Mouse (Mus musculus) large intestine, adult 2 months (tissue): ENCODE data around the gene Adam22. TPM values are rescaled to one million over a fixed set of nuclear protein-coding genes. Genes with fewer than 3 reads are reported as not detected.

Experiments used
- DNase-seq: peaks from one replicate; pipeline ENCODE4 v3.0.0-alpha.2; 2012; ENCODE audit warnings: low read depth, low spot score
- WGBS: fragments of 180-500 bp; shearing (Covaris S2); methylation state at CpG from one replicate; pipeline ENCODE4 v1.1.7; 2018; 5-methylcytosine and 5-hydroxymethylcytosine counted together
- polyA plus RNA-seq: library from polyadenylated mRNA; depleted of rRNA; stranded (reverse); fragments of >200 nt; gene quantifications from 2 replicates; pipeline ENCODE4 v1.2.3, GENCODE M21; 2012; rRNA removed

The Adam22 gene
- polyA plus RNA-seq: 0.27 and 0.32 TPM in 2 replicates

- DNase-seq: no peak
- WGBS: 2% methylated on average over 52 of the region's 55 CpGs
Measured at GRCm38 (mm10) chr5:8367614-8368327, at the start of gene Adam22. TSS of gene Adam22 (minus strand) at chr5:8368160.

DNA sequence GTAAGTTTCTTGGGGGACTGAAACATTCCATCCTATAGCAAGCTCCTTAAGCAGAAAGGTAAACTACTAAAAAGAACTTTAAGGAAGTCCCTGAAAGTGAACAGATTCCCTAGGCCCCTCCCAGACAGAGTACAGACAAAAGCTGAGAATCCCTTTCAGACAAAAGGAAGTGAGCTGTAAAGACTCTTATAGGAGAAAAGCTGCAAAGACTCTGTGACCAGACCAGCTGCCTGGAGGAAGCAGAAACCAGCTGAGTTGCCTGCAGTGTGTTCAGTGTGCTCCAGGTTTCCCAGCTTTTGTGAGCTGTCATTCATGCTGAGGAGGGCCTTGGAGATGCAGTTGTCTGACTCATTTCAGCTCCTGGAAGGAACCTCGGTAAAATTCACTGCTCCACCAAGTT lies 49.5 kb upstream of the Adam22 start:
- WGBS: 47% methylated on average over 1 of the region's 1 CpGs
- DNase-seq: no peak

GRCm38 (mm10) chr5:8416683-8417413 lies 48.9 kb upstream of the Adam22 start:
- 86% methylated on average over 3 of the region's 3 CpGs for WGBS
- no peak for DNase-seq

- 84% methylated on average over 4 of the region's 4 CpGs for WGBS
- no peak for DNase-seq
Measured at GRCm38 (mm10) chr5:8408746-8409145, 40.8 kb upstream of the Adam22 start.

DNA sequence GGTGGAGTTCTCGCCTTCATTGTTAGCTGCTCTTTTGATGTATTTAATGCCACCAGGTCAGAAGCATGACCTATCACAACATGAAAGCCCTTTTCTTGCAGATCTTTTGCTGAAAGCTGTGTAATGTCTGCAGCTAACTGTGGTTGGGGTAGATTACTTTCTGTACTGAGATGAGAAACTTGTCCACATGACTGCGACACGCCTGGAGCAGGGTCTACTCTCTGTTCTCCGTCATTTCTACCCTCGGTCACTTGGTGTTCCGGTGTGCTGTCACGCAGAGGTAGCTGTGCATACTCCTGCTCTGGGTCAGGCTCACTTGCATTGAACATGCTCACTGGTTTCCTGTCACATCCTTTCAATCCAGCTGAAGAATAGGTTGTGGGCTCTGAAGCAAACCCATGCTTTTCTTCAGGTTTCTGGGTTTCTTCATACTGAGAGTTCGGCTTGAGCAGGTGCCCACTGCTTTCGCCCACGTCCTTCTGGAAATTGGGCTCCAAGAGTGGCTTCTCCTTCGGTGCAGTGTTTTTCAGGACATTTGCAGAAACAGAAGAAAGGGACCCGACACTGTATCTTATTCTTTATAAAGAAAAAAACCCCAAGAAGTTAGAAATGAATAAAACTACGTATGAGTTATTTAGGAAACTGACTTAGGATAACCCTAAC lies 29.8 kb upstream of the Adam22 start:
- 93% methylated on average over 13 of the region's 13 CpGs for WGBS
- DNase-seq: no peak

GRCm38 (mm10) chr5:8393891-8394583 lies 26.1 kb upstream of the Adam22 start:
- no peak for DNase-seq
- 75% methylated on average over 1 of the region's 1 CpGs for WGBS

DNA sequence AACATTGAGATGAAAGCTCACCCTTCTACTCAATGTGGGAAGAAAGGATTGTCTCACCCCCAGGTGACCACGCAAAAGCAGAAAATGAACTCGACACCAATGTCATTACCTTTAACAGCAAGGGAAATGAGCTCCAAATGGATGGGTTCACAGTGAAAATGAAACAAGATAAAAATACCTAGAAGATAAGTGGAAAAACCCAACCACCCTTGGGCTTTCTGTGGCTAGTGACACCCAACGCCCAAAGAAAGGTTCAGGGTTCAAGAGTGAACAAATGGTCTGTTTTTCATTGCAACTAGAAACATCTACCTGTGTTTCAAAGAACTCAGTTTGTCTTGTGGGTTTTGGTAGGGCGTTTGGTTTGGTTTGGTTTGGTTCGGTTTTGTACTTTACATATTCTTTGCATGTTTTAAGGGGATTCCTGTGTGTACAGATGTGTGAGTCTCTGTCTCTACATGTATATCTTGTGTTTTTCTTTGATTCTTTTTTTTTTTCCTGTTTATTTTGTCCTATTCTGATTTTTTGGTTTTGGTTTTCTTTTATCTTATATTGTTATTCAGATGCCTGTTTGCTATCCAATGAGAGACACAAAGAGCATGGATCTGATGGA lies 6.4 kb upstream of the Adam22 start:
- 78% methylated on average over 5 of the region's 5 CpGs for WGBS
- DNase-seq: no peak

- no peak for DNase-seq
- WGBS: 67% methylated on average over 4 of the region's 4 CpGs
Measured at GRCm38 (mm10) chr5:8373415-8373814, 5.5 kb upstream of the Adam22 start.

GRCm38 (mm10) chr5:8368781-8369180 lies 821 bp upstream of the Adam22 start:
- 45% methylated on average over 5 of the region's 5 CpGs for WGBS
- DNase-seq: no peak

GRCm38 (mm10) chr5:8368328-8368692 lies 350 bp upstream of the Adam22 start:
- WGBS: 53% methylated on average over 7 of the region's 7 CpGs
- no peak for DNase-seq

DNA sequence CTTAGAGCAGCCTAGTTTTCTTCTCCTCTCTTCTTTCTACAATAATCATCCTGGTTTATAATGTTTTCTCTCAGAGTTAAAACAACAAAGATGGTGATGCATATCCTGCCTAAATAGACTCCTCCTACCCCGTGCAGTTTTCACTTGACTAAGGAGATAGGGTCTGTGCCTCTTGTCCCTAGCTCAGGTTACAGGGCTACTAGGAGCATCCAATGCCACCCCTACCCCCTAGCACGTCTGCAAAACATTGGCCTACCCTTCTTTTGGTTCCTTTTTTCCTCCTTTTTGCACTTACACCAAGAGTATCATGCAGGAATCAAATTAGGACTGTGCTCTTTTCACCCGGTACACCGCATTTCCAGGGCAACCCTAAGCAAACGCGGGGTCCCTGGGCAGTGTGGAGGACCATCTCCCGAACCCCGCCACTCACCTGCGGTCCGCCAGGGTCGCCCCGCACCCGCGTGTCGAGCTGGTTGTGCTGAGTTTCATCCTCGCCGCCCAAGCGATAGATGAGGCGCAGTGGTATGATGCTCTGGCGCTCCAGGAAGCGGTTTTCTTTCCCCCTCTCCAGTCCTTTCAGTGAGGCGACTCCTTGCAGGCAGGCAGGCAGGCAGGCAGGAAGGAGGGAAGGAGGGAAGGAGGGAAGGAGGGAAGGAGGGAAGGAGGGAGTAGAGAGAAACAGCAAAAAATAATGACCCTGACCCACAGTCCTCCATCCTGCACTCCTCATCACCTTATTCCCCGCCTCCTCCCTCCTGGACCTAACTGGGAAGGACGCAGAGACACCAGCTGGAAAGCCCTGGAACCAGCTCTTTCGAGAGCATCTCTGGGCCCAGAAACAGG lies 968 bp downstream of the Adam22 start:
- no peak for DNase-seq
- WGBS: 12% methylated on average over 25 of the region's 25 CpGs

- no peak for DNase-seq
- 57% methylated on average over 1 of the region's 1 CpGs for WGBS
Measured at GRCm38 (mm10) chr5:8362361-8362760, 5.6 kb downstream of the Adam22 start.

GRCm38 (mm10) chr5:8357677-8358076 lies 10.3 kb downstream of the Adam22 start:
- no peak for DNase-seq
- WGBS: 61% methylated on average over 8 of the region's 8 CpGs

- DNase-seq: no peak
- WGBS: 35% methylated on average over 13 of the region's 13 CpGs
Measured at GRCm38 (mm10) chr5:8356885-8357651, 10.9 kb downstream of the Adam22 start.

GRCm38 (mm10) chr5:8356326-8356725 lies 11.6 kb downstream of the Adam22 start:
- DNase-seq: no peak
- WGBS: 14% methylated on average over 2 of the region's 2 CpGs

DNA sequence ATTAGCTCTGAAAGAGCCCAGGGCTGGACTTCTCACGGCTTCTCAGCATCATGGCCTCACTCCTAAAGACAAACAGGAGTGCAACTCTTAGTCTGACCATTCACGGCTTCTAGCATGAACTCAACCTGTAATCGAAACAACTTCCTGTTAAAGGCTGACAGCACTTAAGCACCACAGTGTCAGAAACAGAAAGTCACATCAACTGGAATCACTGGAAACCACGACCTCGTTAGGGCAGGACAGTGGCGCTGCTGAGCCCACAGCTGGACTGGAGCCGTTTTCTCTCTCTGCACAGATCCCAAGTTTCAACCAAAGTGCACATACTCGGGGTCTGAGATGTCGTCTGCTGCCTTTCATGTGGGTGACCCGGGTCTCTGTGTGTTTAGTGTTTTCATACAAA lies 18.4 kb downstream of the Adam22 start:
- WGBS: 62% methylated on average over 10 of the region's 10 CpGs
- DNase-seq: no peak

DNA sequence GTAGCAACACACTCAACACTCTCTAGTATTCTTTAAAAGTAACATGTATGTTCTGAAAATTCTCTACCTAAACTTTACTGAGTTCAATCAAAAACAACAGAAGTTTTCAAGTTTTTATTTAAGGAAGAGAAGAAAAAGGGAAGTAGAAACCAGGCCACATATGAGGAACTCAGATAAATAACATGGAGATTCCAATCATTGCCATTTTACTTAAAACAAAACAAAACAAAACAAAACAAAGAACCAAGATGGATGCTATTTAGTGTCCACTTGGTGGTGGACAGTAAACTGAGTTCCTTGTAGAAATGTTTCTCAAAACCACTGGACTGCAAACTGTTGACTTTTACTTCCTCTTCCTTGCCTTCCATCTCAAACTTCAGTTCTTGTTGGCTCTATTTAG lies 21.6 kb downstream of the Adam22 start:
- no peak for DNase-seq

DNA sequence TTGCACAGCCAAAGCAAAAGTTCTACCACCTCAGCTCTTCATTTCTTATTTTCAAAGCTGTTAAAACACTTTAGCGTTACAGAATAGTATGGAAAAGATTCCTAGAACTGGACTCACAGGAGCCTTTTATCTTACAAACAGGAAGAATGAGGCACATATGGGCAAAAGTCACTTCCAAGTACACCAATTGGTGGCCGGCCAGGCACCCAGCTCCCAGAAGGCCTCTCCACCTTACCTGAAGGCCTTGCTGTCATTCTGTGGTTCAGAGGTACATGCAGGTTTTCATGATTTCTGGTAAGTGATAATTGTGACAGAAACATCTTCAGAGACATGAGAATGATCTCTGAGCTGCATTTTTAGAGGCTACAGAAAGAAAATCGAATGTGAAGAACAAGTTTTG lies 24.7 kb downstream of the Adam22 start:
- DNase-seq: no peak
- 77% methylated on average over 3 of the region's 3 CpGs for WGBS
